In genomic region chr10:42457557-42458191, GRCm38 (mm10) we compare ENCODE assay signal across 9 mouse cellular contexts. TPM values are rescaled to one million over a fixed set of nuclear protein-coding genes. Genes with fewer than 3 reads are reported as not detected.
A peak's percentile ranks its signal among the peaks of the same experiment; 100 is the strongest.
DNase-seq lines count a peak whose midpoint lies in the region; ATAC-seq and TF ChIP-seq lines count a peak whose summit lies in the region.
"Had no signal": no experiment of that assay in that cellular context is flagged by ENCODE, and none has a peak within 500 bp of the region (broad histone marks: within the 10 kb centered on the region; RNA-seq: fewer than 3 reads in every experiment).

No protein-coding gene starts in this region.

- no peaks in the 10 kb centered on the region for H3K4me1 ChIP-seq in forebrain, embryonic 10.5 days
- no peaks in the 10 kb centered on the region for H3K4me1 ChIP-seq in forebrain, embryonic 14.5 days (ENCODE audit: control insufficient read depth, insufficient read depth, low read length)
- peaks cover 14% of the 10 kb centered on the region for H3K4me1 ChIP-seq in embryonic facial prominence, embryonic 15.5 days
- H3K4me1 ChIP-seq in lung, embryonic 14.5 days (ENCODE audit: insufficient read depth): no peaks in the 10 kb centered on the region

- peaks cover 10% of the 10 kb centered on the region; the same call in 1 of the 2 replicates for H3K9me3 ChIP-seq in forebrain, embryonic 10.5 days
- H3K9me3 ChIP-seq in forebrain, embryonic 14.5 days (replicated peaks; ENCODE audit: control insufficient read depth, low read length): peaks cover 5% of the 10 kb centered on the region; the same call in 1 of the 2 replicates
- 0 out of 2 replicates have a peak, but pooled peaks cover 4% of the 10 kb centered on the region for H3K9me3 ChIP-seq in embryonic facial prominence, embryonic 15.5 days (replicated peaks)
- H3K9me3 ChIP-seq in lung, embryonic 14.5 days (ENCODE audit: low read depth, low read length): no peaks in the 10 kb centered on the region
- H3K9me3 ChIP-seq: hindbrain, embryonic 15.5 days had no signal

- intact Hi-C loops in heart, postnatal 36 days (cut with DNase I): no loop called here

- H3K9ac ChIP-seq in forebrain, embryonic 14.5 days (ENCODE audit: low read length): no peak overlapping the region
- H3K9ac ChIP-seq in embryonic facial prominence, embryonic 15.5 days: no peak overlapping the region
- no peak overlapping the region for H3K9ac ChIP-seq in lung, embryonic 14.5 days
- H3K9ac ChIP-seq: hindbrain, embryonic 15.5 days had no signal

- H3K4me3 ChIP-seq in forebrain, embryonic 10.5 days: no peak overlapping the region
- no peak overlapping the region for H3K4me3 ChIP-seq in forebrain, embryonic 14.5 days (ENCODE audit: low read depth, low read length)
- no peak overlapping the region for H3K4me3 ChIP-seq in embryonic facial prominence, embryonic 15.5 days (replicated peaks)
- no peak overlapping the region for H3K4me3 ChIP-seq in lung, embryonic 14.5 days (ENCODE audit: low read depth, low read length)
- H3K4me3 ChIP-seq: hindbrain, embryonic 15.5 days had no signal

- H3K36me3 ChIP-seq in forebrain, embryonic 10.5 days (replicated peaks): peaks cover 17% of the 10 kb centered on the region
- H3K36me3 ChIP-seq in forebrain, embryonic 14.5 days (ENCODE audit: control insufficient read depth, insufficient read depth, low read length): 0 out of 2 replicates have a peak, but pooled peaks cover 2% of the 10 kb centered on the region
- peaks cover 9% of the 10 kb centered on the region; the same call in 1 of the 2 replicates for H3K36me3 ChIP-seq in embryonic facial prominence, embryonic 15.5 days
- H3K36me3 ChIP-seq in lung, embryonic 14.5 days (ENCODE audit: insufficient read depth): 0 out of 2 replicates have a peak, but pooled peaks cover 4% of the 10 kb centered on the region
- H3K36me3 ChIP-seq: hindbrain, embryonic 15.5 days had no signal

- H3K27ac ChIP-seq in forebrain, embryonic 10.5 days: peak overlapping the region; percentile 76
- H3K27ac ChIP-seq in forebrain, embryonic 14.5 days (ENCODE audit: low read depth, low read length): no peak overlapping the region
- 0 out of 2 replicates have a peak overlapping the region, but pooled peaks have one; percentile 7 for H3K27ac ChIP-seq in embryonic facial prominence, embryonic 15.5 days (replicated peaks)
- peak overlapping the region; percentile 50; the same call in 1 of the 2 replicates for H3K27ac ChIP-seq in lung, embryonic 14.5 days (ENCODE audit: low read depth)
- H3K27ac ChIP-seq: hindbrain, embryonic 15.5 days had no signal

- no peak for TF ChIP-seq CTCF in lung, embryonic 14.5 days (IDR thresholded peaks at IDR 0.05; ENCODE audit: low read depth)

- H3K4me2 ChIP-seq in forebrain, embryonic 14.5 days (ENCODE audit: low read length): no peak overlapping the region
- no peak overlapping the region for H3K4me2 ChIP-seq in embryonic facial prominence, embryonic 15.5 days (replicated peaks)
- H3K4me2 ChIP-seq in lung, embryonic 14.5 days: no peak overlapping the region
- H3K4me2 ChIP-seq: hindbrain, embryonic 15.5 days had no signal

- no peak for DNase-seq in forebrain, embryonic 10.5 days (ENCODE audit: extremely low spot score, low spot score)
- no peak for DNase-seq in forebrain, embryonic 14.5 days (ENCODE audit: low spot score)
- DNase-seq in heart, postnatal 36 days: peak; percentile 68 to 74
- DNase-seq in lung, embryonic 14.5 days: peak; percentile 65
- DNase-seq in urinary bladder, postnatal 10 days (ENCODE audit: low spot score): no peak
- DNase-seq in right cerebral cortex, postnatal 14 days: no peak

- 83% methylated on average over 9 of the region's 9 CpGs for WGBS in forebrain, embryonic 10.5 days
- WGBS in forebrain, embryonic 14.5 days: 89% methylated on average over 9 of the region's 9 CpGs
- WGBS in embryonic facial prominence, embryonic 15.5 days: 67% methylated on average over 9 of the region's 9 CpGs
- 60% methylated on average over 9 of the region's 9 CpGs for WGBS in lung, embryonic 14.5 days

- no peak for ATAC-seq in forebrain, embryonic 14.5 days
- no peak for ATAC-seq in embryonic facial prominence, embryonic 15.5 days (ENCODE audit: insufficient number of reproducible peaks, low FRiP score, low TSS enrichment, low read depth)
- ATAC-seq in lung, embryonic 14.5 days (ENCODE audit: insufficient read depth): peak; percentile 76; the same call in 1 of the 2 replicates
- ATAC-seq in frontal cortex, adult (ENCODE audit: low TSS enrichment): no peak

- no peaks in the 10 kb centered on the region for H3K27me3 ChIP-seq in forebrain, embryonic 10.5 days (ENCODE audit: poor library complexity, severe bottlenecking)
- H3K27me3 ChIP-seq in forebrain, embryonic 14.5 days (replicated peaks; ENCODE audit: control insufficient read depth, insufficient read depth, low read length): no peaks in the 10 kb centered on the region
- H3K27me3 ChIP-seq in embryonic facial prominence, embryonic 15.5 days: no peaks in the 10 kb centered on the region
- H3K27me3 ChIP-seq in lung, embryonic 14.5 days (ENCODE audit: insufficient read depth, low read length): no peaks in the 10 kb centered on the region
- H3K27me3 ChIP-seq: hindbrain, embryonic 15.5 days had no signal

RNA-seq across cellular contexts. Expression of gene Afg1l, which starts 20.7 kb away (rescaled TPM):
- polyA plus RNA-seq in forebrain, embryonic 10.5 days (2016; fragmentation: Nextera tagmentation; extraction: Ambion mirVana): 3.6 TPM in 2 replicates
- polyA plus RNA-seq in forebrain, embryonic 14.5 days (2014; fragmentation: Nextera tagmentation; extraction: Ambion mirVana): 5.1 and 6.5 TPM in 2 replicates
- polyA plus RNA-seq in embryonic facial prominence, embryonic 15.5 days (2015; fragmentation: Nextera tagmentation; extraction: Ambion mirVana): 6.4 and 7.9 TPM in 2 replicates
- 10 to 100 TPM; 30.9 to 37.7 TPM for total RNA-seq in heart, postnatal 36 days (2021)
- 7.7 and 8.2 TPM in 2 replicates for polyA plus RNA-seq in lung, embryonic 14.5 days (2014; fragmentation: Nextera tagmentation; extraction: Ambion mirVana)

RNA-seq across cellular contexts. Expression of gene Snx3, which starts 44.2 kb away (rescaled TPM):
- 260 and 270 TPM in 2 replicates for polyA plus RNA-seq in forebrain, embryonic 10.5 days (2016; fragmentation: Nextera tagmentation; extraction: Ambion mirVana)
- 242 and 277 TPM in 2 replicates for polyA plus RNA-seq in forebrain, embryonic 14.5 days (2014; fragmentation: Nextera tagmentation; extraction: Ambion mirVana)
- polyA plus RNA-seq in embryonic facial prominence, embryonic 15.5 days (2015; fragmentation: Nextera tagmentation; extraction: Ambion mirVana): 324 and 336 TPM in 2 replicates
- total RNA-seq in heart, postnatal 36 days (2021): 100 to 1,000 TPM; 170 to 173 TPM
- 367 and 368 TPM in 2 replicates for polyA plus RNA-seq in lung, embryonic 14.5 days (2014; fragmentation: Nextera tagmentation; extraction: Ambion mirVana)

Comparison
In these comparisons a context has a peak if more than half of its experiments do, and no peak if none do; other contexts are left out.
1. DNase-seq: peak in heart, postnatal 36 days (2 of 2) and lung, embryonic 14.5 days (single experiment); none in forebrain, embryonic 10.5 days (single experiment), forebrain, embryonic 14.5 days (single experiment), urinary bladder, postnatal 10 days (single experiment) and right cerebral cortex, postnatal 14 days (single experiment).